Mouse (Mus musculus): ENCODE measurements at regions not wholly inside any gene's neighbourhood (a gene's known extent, or its start where the extent isn't known, plus 50 kb on each side); places are given as distances from the start of the nearest gene placed in this dataset.

GRCm38 (mm10) chr13:52735453-52735933 is 152.5 kb downstream of the Syk start:
- H3K4me3 ChIP-seq (ENCODE audit: low read depth, low read length), result no peak overlapping the region
- peaks cover 3% of the 10 kb centered on the region; the same call in 1 of the 2 replicates for H3K4me1 ChIP-seq (replicated peaks; ENCODE audit: control insufficient read depth, insufficient read depth, low read length)
- DNase-seq (ENCODE audit: low spot score) (no peak), ATAC-seq (replicated peaks; ENCODE audit: low FRiP score) (no peak)
- no peak overlapping the region for H3K4me2 ChIP-seq (ENCODE audit: low read depth, low read length, severe bottlenecking)
- no peaks in the 10 kb centered on the region for H3K27me3 ChIP-seq (ENCODE audit: control insufficient read depth, insufficient read depth, low read length)
- H3K9me3 ChIP-seq (ENCODE audit: control insufficient read depth, low read length), result no peaks in the 10 kb centered on the region
- H3K36me3 ChIP-seq (ENCODE audit: control insufficient read depth, insufficient read depth, low read length), result no peaks in the 10 kb centered on the region
- H3K9ac ChIP-seq (ENCODE audit: low read length), result no peak overlapping the region
- 91% methylated on average over 6 of the region's 6 CpGs for WGBS
- no peak overlapping the region for H3K27ac ChIP-seq (ENCODE audit: low read depth, low read length)

GRCm38 (mm10) chr13:52735934-52736523 is 153.1 kb downstream of the Syk start:
- no peak overlapping the region for H3K27ac ChIP-seq (ENCODE audit: low read depth, low read length)
- no peak for ATAC-seq (replicated peaks; ENCODE audit: low FRiP score)
- 73% methylated on average over 19 of the region's 19 CpGs for WGBS

GRCm38 (mm10) chr13:52738095-52738660 is 155.2 kb downstream of the Syk start:
- H3K27me3 ChIP-seq (ENCODE audit: control insufficient read depth, insufficient read depth, low read length), result no peaks in the 10 kb centered on the region
- ATAC-seq (replicated peaks; ENCODE audit: low FRiP score) (no peak), DNase-seq (ENCODE audit: low spot score) (no peak)
- no peak overlapping the region for H3K27ac ChIP-seq (ENCODE audit: low read depth, low read length)
- 71% methylated on average over 9 of the region's 9 CpGs for WGBS
- no peak overlapping the region for H3K4me2 ChIP-seq (ENCODE audit: low read depth, low read length, severe bottlenecking)
- no peaks in the 10 kb centered on the region for H3K36me3 ChIP-seq (ENCODE audit: control insufficient read depth, insufficient read depth, low read length)
- no peak overlapping the region for H3K9ac ChIP-seq (ENCODE audit: low read length)
- H3K4me1 ChIP-seq (replicated peaks; ENCODE audit: control insufficient read depth, insufficient read depth, low read length), result no peaks in the 10 kb centered on the region
- H3K9me3 ChIP-seq (ENCODE audit: control insufficient read depth, low read length), result no peaks in the 10 kb centered on the region; the same call in 1 of the 2 replicates
- H3K4me3 ChIP-seq (ENCODE audit: low read depth, low read length), result no peak overlapping the region

More at GRCm38 (mm10) chr13:52735934-52736523, 153.1 kb downstream of the Syk start:
- H3K9me3 ChIP-seq (ENCODE audit: control insufficient read depth, low read length), result no peaks in the 10 kb centered on the region; the same call in 1 of the 2 replicates
- no peaks in the 10 kb centered on the region for H3K36me3 ChIP-seq (ENCODE audit: control insufficient read depth, insufficient read depth, low read length)
- DNase-seq (ENCODE audit: low spot score), result no peak
- H3K27me3 ChIP-seq (ENCODE audit: control insufficient read depth, insufficient read depth, low read length), result no peaks in the 10 kb centered on the region
- H3K4me2 ChIP-seq (ENCODE audit: low read depth, low read length, severe bottlenecking), result no peak overlapping the region
- no peak overlapping the region for H3K9ac ChIP-seq (ENCODE audit: low read length)
- no peak overlapping the region for H3K4me3 ChIP-seq (ENCODE audit: low read depth, low read length)
- no peaks in the 10 kb centered on the region for H3K4me1 ChIP-seq (replicated peaks; ENCODE audit: control insufficient read depth, insufficient read depth, low read length)

GRCm38 (mm10) chr13:52741371-52741770 is 158.4 kb downstream of the Syk start:
- WGBS, result 74% methylated on average over 4 of the region's 4 CpGs
- DNase-seq (ENCODE audit: low spot score), result no peak
- no peak for ATAC-seq (replicated peaks; ENCODE audit: low FRiP score)
- H3K9me3 ChIP-seq (ENCODE audit: control insufficient read depth, low read length), result no peaks in the 10 kb centered on the region; the same call in 1 of the 2 replicates
- H3K4me3 ChIP-seq (ENCODE audit: low read depth, low read length), result no peak overlapping the region
- H3K36me3 ChIP-seq (ENCODE audit: control insufficient read depth, insufficient read depth, low read length), result no peaks in the 10 kb centered on the region
- H3K4me2 ChIP-seq (ENCODE audit: low read depth, low read length, severe bottlenecking), result no peak overlapping the region
- no peak overlapping the region for H3K27ac ChIP-seq (ENCODE audit: low read depth, low read length)
- H3K9ac ChIP-seq (ENCODE audit: low read length), result no peak overlapping the region
- no peaks in the 10 kb centered on the region for H3K4me1 ChIP-seq (replicated peaks; ENCODE audit: control insufficient read depth, insufficient read depth, low read length)
- H3K27me3 ChIP-seq (ENCODE audit: control insufficient read depth, insufficient read depth, low read length), result no peaks in the 10 kb centered on the region

GRCm38 (mm10) chr13:52756005-52756404 is 173.0 kb downstream of the Syk start:
- no peak overlapping the region for H3K4me2 ChIP-seq (ENCODE audit: low read depth, low read length, severe bottlenecking)
- H3K27me3 ChIP-seq (ENCODE audit: control insufficient read depth, insufficient read depth, low read length), result no peaks in the 10 kb centered on the region
- WGBS, result 63% methylated on average over 10 of the region's 10 CpGs
- no peak overlapping the region for H3K9ac ChIP-seq (ENCODE audit: low read length)
- no peak overlapping the region for H3K4me3 ChIP-seq (ENCODE audit: low read depth, low read length)
- no peak; the same call in 1 of the 2 replicates for ATAC-seq (replicated peaks; ENCODE audit: low FRiP score)
- H3K27ac ChIP-seq (ENCODE audit: low read depth, low read length), result no peak overlapping the region
- no peaks in the 10 kb centered on the region for H3K9me3 ChIP-seq (ENCODE audit: control insufficient read depth, low read length)
- no peaks in the 10 kb centered on the region for H3K36me3 ChIP-seq (ENCODE audit: control insufficient read depth, insufficient read depth, low read length)
- no peak for DNase-seq (ENCODE audit: low spot score)
- 0 out of 2 replicates have a peak, but pooled peaks cover 2% of the 10 kb centered on the region for H3K4me1 ChIP-seq (replicated peaks; ENCODE audit: control insufficient read depth, insufficient read depth, low read length)

GRCm38 (mm10) chr13:52765508-52766181 is 163.8 kb downstream of the Auh start:
- H3K27ac ChIP-seq (ENCODE audit: low read depth, low read length), result no peak overlapping the region
- DNase-seq (ENCODE audit: low spot score), result no peak
- no peak for ATAC-seq (replicated peaks; ENCODE audit: low FRiP score)
- H3K9ac ChIP-seq (ENCODE audit: low read length), result no peak overlapping the region
- H3K4me1 ChIP-seq (replicated peaks; ENCODE audit: control insufficient read depth, insufficient read depth, low read length), result no peaks in the 10 kb centered on the region; the same call in 1 of the 2 replicates
- no peaks in the 10 kb centered on the region for H3K27me3 ChIP-seq (ENCODE audit: control insufficient read depth, insufficient read depth, low read length)
- WGBS, result 67% methylated on average over 13 of the region's 13 CpGs
- H3K4me2 ChIP-seq (ENCODE audit: low read depth, low read length, severe bottlenecking), result no peak overlapping the region
- no peaks in the 10 kb centered on the region for H3K9me3 ChIP-seq (ENCODE audit: control insufficient read depth, low read length)
- H3K4me3 ChIP-seq (ENCODE audit: low read depth, low read length), result no peak overlapping the region
- H3K36me3 ChIP-seq (ENCODE audit: control insufficient read depth, insufficient read depth, low read length), result no peaks in the 10 kb centered on the region

GRCm38 (mm10) chr13:52766236-52766635 is 163.2 kb downstream of the Auh start:
- no peaks in the 10 kb centered on the region for H3K36me3 ChIP-seq (ENCODE audit: control insufficient read depth, insufficient read depth, low read length)
- H3K4me3 ChIP-seq (ENCODE audit: low read depth, low read length), result no peak overlapping the region
- H3K9me3 ChIP-seq (ENCODE audit: control insufficient read depth, low read length), result no peaks in the 10 kb centered on the region
- ATAC-seq (replicated peaks; ENCODE audit: low FRiP score) (no peak), DNase-seq (ENCODE audit: low spot score) (no peak)
- no peaks in the 10 kb centered on the region for H3K27me3 ChIP-seq (ENCODE audit: control insufficient read depth, insufficient read depth, low read length)
- no peak overlapping the region for H3K4me2 ChIP-seq (ENCODE audit: low read depth, low read length, severe bottlenecking)
- no peak overlapping the region for H3K9ac ChIP-seq (ENCODE audit: low read length)
- H3K4me1 ChIP-seq (replicated peaks; ENCODE audit: control insufficient read depth, insufficient read depth, low read length), result no peaks in the 10 kb centered on the region; the same call in 1 of the 2 replicates
- WGBS, result 77% methylated on average over 2 of the region's 2 CpGs
- H3K27ac ChIP-seq (ENCODE audit: low read depth, low read length), result no peak overlapping the region

GRCm38 (mm10) chr13:52769956-52770355 is 159.5 kb downstream of the Auh start:
- Histone ChIP-seq H3K4me3 (ENCODE audit: low read depth, low read length) (no peak overlapping the region), H3K4me2 (ENCODE audit: low read depth, low read length, severe bottlenecking) (no peak overlapping the region), H3K27ac (ENCODE audit: low read depth, low read length) (no peak overlapping the region), H3K27me3 (ENCODE audit: control insufficient read depth, insufficient read depth, low read length) (no peaks in the 10 kb centered on the region), H3K9ac (ENCODE audit: low read length) (no peak overlapping the region), H3K36me3 (ENCODE audit: control insufficient read depth, insufficient read depth, low read length) (no peaks in the 10 kb centered on the region), H3K9me3 (ENCODE audit: control insufficient read depth, low read length) (no peaks in the 10 kb centered on the region), H3K4me1 (replicated peaks; ENCODE audit: control insufficient read depth, insufficient read depth, low read length) (no peaks in the 10 kb centered on the region; the same call in 1 of the 2 replicates)
- DNase-seq (ENCODE audit: low spot score) (peak; percentile 9), ATAC-seq (replicated peaks; ENCODE audit: low FRiP score) (no peak)
- 93% methylated on average over 8 of the region's 8 CpGs for WGBS

All from forebrain, embryonic 11.5 days (tissue).